Mouse (Mus musculus): ENCODE data around the gene Pard3. TPM values are rescaled to one million over a fixed set of nuclear protein-coding genes. Genes with fewer than 3 reads are reported as not detected.

The Pard3 gene
- polyA plus RNA-seq, 1 experiment: 58.8 TPM

DNA sequence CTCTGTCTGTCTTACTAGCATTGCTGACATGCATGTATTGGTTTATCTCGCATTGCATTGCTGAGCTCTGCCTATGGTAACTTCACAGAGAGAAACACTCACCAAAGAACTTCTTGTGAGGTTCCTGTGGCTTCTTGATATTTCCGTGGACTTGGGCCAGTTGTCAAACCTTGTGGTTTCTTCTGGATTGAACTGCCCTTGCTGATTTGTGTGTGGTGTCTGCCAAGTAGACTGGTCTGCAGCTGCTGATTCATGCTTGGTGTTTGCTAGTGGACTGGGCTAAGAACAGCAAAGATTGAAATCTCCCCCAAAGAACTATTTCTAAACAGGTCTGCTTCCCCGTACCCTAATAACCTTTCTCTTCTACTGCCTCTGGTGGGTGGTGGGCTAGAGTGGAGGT is 117.6 kb downstream of the Pard3 start:
- WGBS: 81% methylated on average over 3 of the region's 3 CpGs
- DNase-seq: no peak

GRCm38 (mm10) chr8:127182065-127182464 is 118.4 kb downstream of the Pard3 start:
- WGBS: 76% methylated on average over 3 of the region's 3 CpGs
- no peak for TF ChIP-seq CTCF (IDR thresholded peaks at IDR 0.05; ENCODE audit: insufficient read depth, low read length)
- TF ChIP-seq POLR2A (IDR thresholded peaks at IDR 0.05; ENCODE audit: borderline replicate concordance, extremely low read depth, low read depth, low read length): no peak
- peaks cover 18% of the 10 kb centered on the region for H3K4me1 ChIP-seq (ENCODE audit: control insufficient read depth, insufficient read depth, low read length)
- DNase-seq: no peak
- H3K4me3 ChIP-seq (replicated peaks; ENCODE audit: extremely low read depth, low read depth, low read length): no peak overlapping the region

More for the DNA sequence above, 117.6 kb downstream of the Pard3 start:
- Histone ChIP-seq H3K4me3 (replicated peaks; ENCODE audit: extremely low read depth, low read depth, low read length) (no peak overlapping the region), H3K4me1 (ENCODE audit: control insufficient read depth, insufficient read depth, low read length) (peaks cover 18% of the 10 kb centered on the region)
- TF ChIP-seq CTCF (IDR thresholded peaks at IDR 0.05; ENCODE audit: insufficient read depth, low read length): no peak
- TF ChIP-seq POLR2A (IDR thresholded peaks at IDR 0.05; ENCODE audit: borderline replicate concordance, extremely low read depth, low read depth, low read length): no peak

- no peak overlapping the region for H3K4me3 ChIP-seq (replicated peaks; ENCODE audit: extremely low read depth, low read depth, low read length)
- 33% methylated on average over 2 of the region's 2 CpGs for WGBS
- H3K4me1 ChIP-seq (ENCODE audit: control insufficient read depth, insufficient read depth, low read length): peaks cover 18% of the 10 kb centered on the region
- no peak for DNase-seq
- TF ChIP-seq CTCF (IDR thresholded peaks at IDR 0.05; ENCODE audit: insufficient read depth, low read length) (no peak), POLR2A (IDR thresholded peaks at IDR 0.05; ENCODE audit: borderline replicate concordance, extremely low read depth, low read depth, low read length) (no peak)
These were observed 119.8 kb downstream of the Pard3 start for GRCm38 (mm10) chr8:127183533-127183932.

- WGBS: 9% methylated on average over 4 of the region's 4 CpGs
- no peak for TF ChIP-seq POLR2A (IDR thresholded peaks at IDR 0.05; ENCODE audit: borderline replicate concordance, extremely low read depth, low read depth, low read length)
- no peak for TF ChIP-seq CTCF (IDR thresholded peaks at IDR 0.05; ENCODE audit: insufficient read depth, low read length)
- DNase-seq: no peak
- Histone ChIP-seq H3K4me3 (replicated peaks; ENCODE audit: extremely low read depth, low read depth, low read length) (no peak overlapping the region), H3K4me1 (ENCODE audit: control insufficient read depth, insufficient read depth, low read length) (peaks cover 18% of the 10 kb centered on the region)
These were observed 120.3 kb downstream of the Pard3 start for GRCm38 (mm10) chr8:127184025-127184424.

- Histone ChIP-seq H3K4me1 (ENCODE audit: control insufficient read depth, insufficient read depth, low read length) (peaks cover 18% of the 10 kb centered on the region), H3K4me3 (replicated peaks; ENCODE audit: extremely low read depth, low read depth, low read length) (no peak overlapping the region)
- TF ChIP-seq CTCF (IDR thresholded peaks at IDR 0.05; ENCODE audit: insufficient read depth, low read length) (no peak), POLR2A (IDR thresholded peaks at IDR 0.05; ENCODE audit: borderline replicate concordance, extremely low read depth, low read depth, low read length) (no peak)
- 74% methylated on average over 7 of the region's 7 CpGs for WGBS
- no peak for DNase-seq
These were observed 122.2 kb downstream of the Pard3 start for GRCm38 (mm10) chr8:127185897-127186296.

- no peak overlapping the region for H3K4me3 ChIP-seq (replicated peaks; ENCODE audit: extremely low read depth, low read depth, low read length)
- no peak for TF ChIP-seq CTCF (IDR thresholded peaks at IDR 0.05; ENCODE audit: insufficient read depth, low read length)
- TF ChIP-seq POLR2A (IDR thresholded peaks at IDR 0.05; ENCODE audit: borderline replicate concordance, extremely low read depth, low read depth, low read length): no peak
- H3K4me1 ChIP-seq (ENCODE audit: control insufficient read depth, insufficient read depth, low read length): peaks cover 11% of the 10 kb centered on the region
- DNase-seq: no peak
These were observed 125.0 kb downstream of the Pard3 start for GRCm38 (mm10) chr8:127188671-127189070.

- H3K4me3 ChIP-seq (replicated peaks; ENCODE audit: extremely low read depth, low read depth, low read length): no peak overlapping the region
- TF ChIP-seq CTCF (IDR thresholded peaks at IDR 0.05; ENCODE audit: insufficient read depth, low read length) (peak; percentile 32; the same call in 1 of the 2 replicates), POLR2A (IDR thresholded peaks at IDR 0.05; ENCODE audit: borderline replicate concordance, extremely low read depth, low read depth, low read length) (no peak)
- WGBS: 20% methylated on average over 7 of the region's 7 CpGs
- peak; percentile 34 for DNase-seq
- no peaks in the 10 kb centered on the region; the same call in 1 of the 2 replicates for H3K4me1 ChIP-seq (ENCODE audit: control insufficient read depth, insufficient read depth, low read length)
These were observed 126.7 kb downstream of the Pard3 start for GRCm38 (mm10) chr8:127190350-127190749.

DNA sequence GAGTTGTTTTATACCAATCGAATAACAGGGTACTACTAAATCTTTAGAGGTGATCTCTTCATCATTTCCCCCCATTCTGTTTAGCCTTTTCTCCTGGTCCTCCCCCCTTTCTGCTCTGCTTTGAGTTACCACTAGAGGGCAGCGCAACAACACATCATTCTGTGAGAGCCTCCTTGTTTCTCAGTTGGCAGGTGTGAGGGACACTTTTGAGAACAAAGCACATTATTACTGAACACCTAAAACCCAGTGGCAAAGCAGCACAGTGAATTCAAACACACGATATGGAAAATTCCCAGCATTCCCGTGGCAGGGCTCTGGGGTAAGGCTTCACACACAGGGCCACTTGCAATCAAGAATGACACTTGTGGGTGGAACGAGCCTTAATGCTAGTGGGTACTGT is 127.7 kb downstream of the Pard3 start:
- WGBS: 32% methylated on average over 5 of the region's 5 CpGs
- TF ChIP-seq POLR2A (IDR thresholded peaks at IDR 0.05; ENCODE audit: borderline replicate concordance, extremely low read depth, low read depth, low read length) (no peak), CTCF (IDR thresholded peaks at IDR 0.05; ENCODE audit: insufficient read depth, low read length) (peak; percentile 65)
- Histone ChIP-seq H3K4me1 (ENCODE audit: control insufficient read depth, insufficient read depth, low read length) (no peaks in the 10 kb centered on the region; the same call in 1 of the 2 replicates), H3K4me3 (replicated peaks; ENCODE audit: extremely low read depth, low read depth, low read length) (no peak overlapping the region)
- DNase-seq: peak; percentile 41

DNA sequence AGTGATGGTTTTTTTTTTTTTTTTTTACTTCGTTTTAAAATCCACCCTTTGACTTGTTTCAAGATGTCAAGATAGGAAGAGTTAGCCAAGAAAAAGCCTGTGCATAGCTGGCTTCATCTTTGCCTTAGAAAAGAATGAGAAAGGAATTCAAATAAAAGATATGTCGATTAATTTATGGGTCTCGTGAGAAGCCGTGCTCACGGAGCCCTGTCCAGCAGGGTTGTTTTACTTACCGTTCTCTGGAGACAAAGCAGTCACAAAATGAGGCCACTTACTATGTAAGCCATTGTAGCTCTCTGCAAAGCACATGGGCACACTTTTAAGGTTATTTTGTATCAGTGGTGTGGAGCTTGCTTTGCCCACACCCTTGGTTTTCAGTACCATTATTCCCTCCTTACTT is 128.1 kb downstream of the Pard3 start:
- 57% methylated on average over 6 of the region's 6 CpGs for WGBS
- no peak for DNase-seq
- TF ChIP-seq POLR2A (IDR thresholded peaks at IDR 0.05; ENCODE audit: borderline replicate concordance, extremely low read depth, low read depth, low read length): no peak
- TF ChIP-seq CTCF (IDR thresholded peaks at IDR 0.05; ENCODE audit: insufficient read depth, low read length): no peak
- Histone ChIP-seq H3K4me1 (ENCODE audit: control insufficient read depth, insufficient read depth, low read length) (no peaks in the 10 kb centered on the region; the same call in 1 of the 2 replicates), H3K4me3 (replicated peaks; ENCODE audit: extremely low read depth, low read depth, low read length) (no peak overlapping the region)

DNA sequence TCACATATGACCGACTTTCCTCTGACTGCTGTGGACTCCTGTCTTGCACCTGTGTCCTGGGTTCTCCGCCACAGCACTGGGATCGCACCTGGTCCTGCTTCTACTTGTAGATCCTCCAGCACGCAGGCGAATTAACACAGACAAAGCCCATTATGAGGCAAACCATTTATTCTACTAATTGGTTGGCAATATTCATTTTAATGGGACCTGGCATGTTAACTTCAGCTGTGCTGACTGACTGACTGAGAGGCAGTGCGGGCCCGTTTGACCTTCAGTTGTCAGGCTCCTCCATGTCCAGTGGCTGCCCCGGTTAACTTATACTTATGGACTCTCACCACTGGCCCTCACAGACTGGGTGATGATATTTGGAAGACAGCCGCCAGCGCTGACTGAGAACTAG is 128.6 kb downstream of the Pard3 start:
- TF ChIP-seq CTCF (IDR thresholded peaks at IDR 0.05; ENCODE audit: insufficient read depth, low read length): no peak
- H3K4me3 ChIP-seq (replicated peaks; ENCODE audit: extremely low read depth, low read depth, low read length): no peak overlapping the region
- DNase-seq: no peak
- no peaks in the 10 kb centered on the region; the same call in 1 of the 2 replicates for H3K4me1 ChIP-seq (ENCODE audit: control insufficient read depth, insufficient read depth, low read length)
- 90% methylated on average over 10 of the region's 10 CpGs for WGBS

Data from lung, adult 2 months (tissue).